Mouse (Mus musculus) retina, postnatal 1 day (tissue): ENCODE measurements around the gene Btbd9.
"Not testable (repeated sequence)": the region's sequence is repeated elsewhere in the genome, so short reads cannot be mapped to it uniquely, and the experiment has no call there.

Source experiments
- DNase-seq: peaks from one replicate; pipeline ENCODE4 v3.0.0-alpha.2; 2012

Gene Btbd9

DNA sequence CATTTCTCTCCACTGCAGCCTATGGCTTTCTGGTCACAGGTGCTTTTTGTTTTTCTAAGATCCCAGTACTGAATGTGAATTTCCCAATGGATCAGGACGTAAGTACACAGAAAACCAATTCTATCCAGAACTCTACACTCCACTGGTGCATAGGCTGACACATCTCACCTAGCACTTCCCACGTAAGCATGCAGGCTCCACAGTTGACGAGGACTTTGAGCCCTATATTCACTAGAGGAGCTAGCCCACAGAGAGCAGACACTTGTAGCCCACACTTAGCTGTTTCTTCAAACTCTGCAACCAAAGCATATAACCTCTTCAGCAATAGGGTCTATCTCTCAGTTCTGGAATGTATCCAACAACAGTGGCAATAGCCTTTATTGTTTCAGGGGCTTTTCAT lies 19.8 kb downstream of the Btbd9 start:
- no peak for DNase-seq

DNA sequence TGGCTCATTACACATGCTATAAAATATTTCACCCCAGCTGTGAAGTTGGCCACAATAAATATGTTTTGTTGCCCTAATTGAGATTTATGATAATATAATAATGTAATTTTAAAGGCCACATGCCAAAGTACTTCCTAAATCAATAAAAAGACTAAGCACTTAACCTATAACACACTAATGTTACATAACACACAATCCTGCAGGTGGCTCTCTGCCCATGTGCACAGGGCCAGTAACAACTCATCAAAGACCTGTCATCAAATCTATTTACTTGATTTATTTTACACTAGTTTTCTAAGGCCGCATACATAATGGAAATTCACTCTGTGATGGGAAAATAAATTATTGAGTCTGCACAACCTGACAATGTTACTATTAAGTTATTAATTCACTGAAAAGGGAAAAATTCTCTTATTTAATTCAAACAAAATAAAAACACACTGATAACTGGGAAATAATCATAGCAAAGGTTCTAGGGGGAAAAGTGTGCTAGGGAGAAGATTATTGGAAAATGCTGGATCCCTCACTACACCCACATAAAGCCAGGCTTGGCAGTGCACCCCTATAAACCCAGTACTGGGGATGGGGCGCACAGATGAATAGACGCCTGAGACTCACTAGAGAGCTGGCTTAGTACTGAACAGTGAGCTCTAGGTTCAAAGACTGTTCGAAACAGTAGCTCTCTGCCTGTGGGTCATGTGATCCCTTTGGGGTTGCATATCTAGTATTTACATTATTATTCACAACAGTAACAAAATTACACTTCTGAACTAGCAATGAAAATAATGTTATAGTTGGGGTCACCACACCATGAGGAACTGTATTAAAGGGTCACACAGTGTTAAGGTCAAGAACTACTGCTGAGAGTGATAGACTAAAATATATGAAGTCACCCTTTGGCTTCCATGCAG lies 23.0 kb downstream of the Btbd9 start:
- DNase-seq = no peak

- DNase-seq = no peak
These were observed 25.5 kb downstream of the Btbd9 start for GRCm38 (mm10) chr17:30550774-30551107.

DNA sequence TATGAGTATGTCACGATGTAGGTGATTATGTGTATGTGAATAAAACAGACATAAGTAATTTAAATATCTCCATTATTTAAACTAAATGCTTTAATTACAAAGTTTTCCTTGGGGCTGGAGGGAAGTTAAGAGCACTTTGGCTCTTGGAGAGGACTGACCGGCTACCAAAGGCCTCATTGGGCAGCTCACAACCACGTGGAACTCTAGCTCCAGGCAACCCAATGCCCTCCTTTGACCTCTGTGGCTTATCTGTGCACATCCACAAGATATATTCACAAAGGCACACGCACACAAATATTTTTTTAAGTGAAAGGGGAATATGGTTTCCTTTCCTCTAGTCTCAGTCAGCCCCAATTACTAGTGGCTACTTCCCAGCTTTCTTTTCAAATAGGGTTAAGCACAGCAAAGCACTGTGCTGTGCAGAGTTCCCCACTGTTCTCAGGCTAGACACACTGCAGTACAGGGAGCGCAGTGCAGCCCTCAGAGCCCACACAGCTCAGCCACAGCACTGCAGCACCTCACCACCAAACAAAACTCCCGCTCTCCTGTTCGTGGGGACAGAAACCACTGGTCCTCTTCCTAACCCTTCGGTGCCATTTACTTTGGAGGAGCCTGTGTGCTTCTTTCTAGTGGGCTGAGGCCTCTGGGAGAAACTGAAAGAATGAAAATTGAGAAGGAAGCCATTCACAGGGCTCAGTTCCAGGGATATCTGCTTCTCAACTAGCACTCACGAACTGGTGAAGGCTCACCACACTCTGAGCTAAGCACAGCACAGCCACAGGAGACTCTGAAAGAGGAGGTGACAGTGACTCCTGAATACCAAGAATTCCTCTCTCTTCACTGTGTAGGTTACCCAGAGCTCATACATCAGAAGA lies 26.2 kb downstream of the Btbd9 start:
- no peak for DNase-seq

GRCm38 (mm10) chr17:30539098-30539497 lies 37.2 kb downstream of the Btbd9 start:
- DNase-seq = no peak

GRCm38 (mm10) chr17:30536651-30537050 lies 39.6 kb downstream of the Btbd9 start:
- DNase-seq = no peak

DNA sequence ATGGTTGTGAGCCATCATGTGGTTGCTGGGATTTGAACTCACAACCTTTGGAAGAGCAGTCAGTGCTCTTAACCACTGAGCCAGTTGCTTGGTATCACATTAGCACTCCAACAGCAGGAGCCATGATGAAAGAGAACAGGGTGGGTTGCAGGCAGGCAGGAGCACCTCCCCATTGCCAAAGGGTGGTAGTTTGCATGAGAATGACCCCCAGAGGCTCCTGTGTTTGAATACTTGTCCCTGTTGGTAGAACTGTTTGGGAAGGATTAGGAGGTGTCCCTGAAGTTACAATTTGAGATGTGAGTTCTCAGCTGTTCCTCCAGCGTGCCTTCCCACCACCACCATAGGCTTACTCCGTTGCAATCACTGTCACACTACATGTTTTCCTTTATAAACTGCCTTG lies 43.2 kb downstream of the Btbd9 start:
- no peak for DNase-seq

GRCm38 (mm10) chr17:30530542-30530940 lies 45.7 kb downstream of the Btbd9 start:
- no peak for DNase-seq

- DNase-seq = no peak
These were observed 46.4 kb downstream of the Btbd9 start for GRCm38 (mm10) chr17:30529632-30530541.

GRCm38 (mm10) chr17:30525405-30526295 lies 50.6 kb downstream of the Btbd9 start:
- no peak for DNase-seq

DNA sequence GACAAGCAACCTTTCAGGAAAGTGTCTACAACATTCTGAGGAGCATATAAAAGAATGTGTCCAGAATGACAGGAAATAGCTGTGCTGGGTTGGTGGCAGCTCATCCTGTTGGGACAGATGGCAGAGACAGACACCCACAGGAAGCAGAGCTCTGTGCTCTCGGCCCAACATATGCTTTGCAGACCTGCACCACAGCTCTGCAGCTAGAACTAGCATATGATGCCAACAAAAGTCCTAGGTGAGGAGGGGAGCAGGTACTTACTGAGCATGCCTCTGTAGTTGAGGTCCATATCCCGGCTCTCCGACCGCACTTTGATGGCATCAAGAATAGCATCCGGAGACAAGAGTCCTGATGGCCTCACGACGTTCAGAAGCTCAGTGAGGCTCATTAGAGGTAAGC lies 51.8 kb downstream of the Btbd9 start:
- no peak for DNase-seq

- no peak for DNase-seq
These were observed 52.5 kb downstream of the Btbd9 start for GRCm38 (mm10) chr17:30523783-30524182.

DNA sequence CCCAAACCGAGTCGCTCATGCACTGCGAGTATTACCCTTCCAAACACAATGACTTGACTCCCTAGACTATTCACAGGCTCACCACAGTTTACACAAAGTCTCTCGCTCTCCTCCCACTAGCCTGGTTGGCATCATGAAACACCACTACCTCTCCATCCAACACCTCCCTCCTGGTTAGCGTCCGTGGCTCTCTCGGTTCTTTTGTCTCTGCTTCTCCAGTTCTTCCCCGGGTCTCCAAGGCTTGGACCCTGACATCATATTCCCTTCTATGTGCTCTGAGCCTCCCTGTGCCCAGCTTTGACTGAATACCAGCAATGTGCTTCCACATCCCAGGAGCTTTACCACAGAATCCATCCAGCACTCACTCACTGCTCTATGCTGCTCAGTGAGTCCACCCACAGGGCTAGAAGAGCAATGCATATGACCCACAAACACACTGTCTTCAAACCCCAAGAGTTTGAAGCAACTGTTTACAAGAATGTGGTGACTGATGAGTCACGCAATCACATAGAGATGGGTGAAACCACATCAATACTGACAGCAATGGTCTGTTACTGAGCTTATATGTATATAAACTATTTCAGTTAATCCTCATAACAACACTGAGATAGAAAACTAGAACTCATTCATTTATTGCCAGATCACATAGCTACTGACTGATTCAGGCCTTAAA lies 53.7 kb downstream of the Btbd9 start:
- no peak for DNase-seq

GRCm38 (mm10) chr17:30519172-30519512 lies 57.1 kb downstream of the Btbd9 start:
- DNase-seq = not testable (repeated sequence)

DNA sequence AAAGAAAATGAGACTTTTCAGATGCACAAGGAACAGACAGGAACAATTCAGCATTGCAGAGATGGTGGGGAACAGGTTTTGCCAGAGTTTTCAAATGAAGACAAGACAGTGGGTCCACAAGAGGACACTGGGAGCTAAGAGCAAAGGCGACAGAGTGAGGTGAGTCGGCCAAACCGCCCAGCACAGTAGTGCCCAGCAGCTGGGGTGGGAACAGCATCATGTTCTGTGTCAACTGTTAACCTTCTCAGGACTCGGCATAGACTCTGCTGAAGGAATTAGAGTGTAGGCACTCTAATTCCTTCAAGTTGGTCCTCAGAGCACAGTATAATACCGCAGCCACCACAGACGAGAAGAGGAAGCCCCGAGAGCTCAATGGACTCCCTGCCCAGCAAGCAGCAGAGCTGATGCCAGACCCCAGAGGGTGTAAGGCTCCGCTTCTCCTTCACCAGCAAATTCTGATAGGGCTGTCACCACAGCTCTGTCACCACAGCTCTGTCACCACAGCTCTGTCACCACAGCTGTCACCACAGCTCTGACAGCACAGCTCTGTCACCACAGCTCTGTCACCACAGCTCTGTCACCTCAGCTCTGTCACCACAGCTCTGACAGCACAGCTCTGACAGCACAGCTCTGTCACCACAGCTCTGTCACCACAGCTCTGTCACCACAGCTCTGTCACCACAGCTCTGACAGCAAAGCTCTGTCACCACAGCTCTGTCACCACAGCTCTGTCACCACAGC lies 57.7 kb downstream of the Btbd9 start:
- DNase-seq = no peak

- DNase-seq = no peak
These were observed 59.5 kb downstream of the Btbd9 start for GRCm38 (mm10) chr17:30516580-30517340.

- no peak for DNase-seq
These were observed 60.9 kb downstream of the Btbd9 start for GRCm38 (mm10) chr17:30515401-30515800.

DNA sequence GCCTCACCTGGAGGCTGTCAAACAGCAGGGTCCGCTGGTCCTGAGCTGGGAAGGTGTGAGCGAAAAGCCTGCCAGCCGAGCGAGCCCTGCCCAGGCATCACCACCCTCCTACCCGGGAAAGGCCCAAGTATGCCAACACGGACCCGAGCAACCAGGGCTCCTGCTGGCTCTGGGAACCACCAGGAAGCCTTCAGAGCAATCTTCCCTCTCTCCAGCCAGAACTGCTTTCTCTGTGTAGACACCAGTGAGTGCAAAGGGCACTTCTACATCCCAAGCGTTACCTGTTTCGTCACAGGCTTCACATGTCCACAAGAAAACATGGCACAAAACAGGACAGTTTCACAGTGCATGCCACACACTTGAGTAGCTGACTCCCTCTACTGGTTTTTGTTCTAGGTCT lies 63.3 kb downstream of the Btbd9 start:
- no peak for DNase-seq

- DNase-seq = no peak
These were observed 63.8 kb downstream of the Btbd9 start for GRCm38 (mm10) chr17:30512531-30512930.

DNA sequence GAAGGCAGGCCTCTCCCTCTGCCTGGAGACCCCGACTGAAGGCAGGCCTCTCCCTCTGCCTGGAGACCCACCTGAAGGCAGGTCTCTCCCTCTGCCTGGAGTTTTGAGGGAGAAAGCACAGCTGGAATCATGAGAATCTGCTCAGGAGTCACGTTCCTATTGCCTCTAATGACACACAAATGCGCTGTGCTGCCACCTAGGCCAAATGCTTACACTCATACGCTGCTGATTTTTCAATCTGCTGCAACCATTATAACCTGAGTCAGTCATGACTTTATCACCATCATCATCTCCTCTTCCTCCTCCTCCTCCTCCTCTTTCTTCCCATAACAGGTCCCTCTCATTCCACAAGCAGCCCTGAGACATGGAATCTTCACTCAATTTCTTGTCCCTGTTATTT lies 64.3 kb downstream of the Btbd9 start:
- no peak for DNase-seq
